Mouse (Mus musculus): ENCODE results near the gene Ak8. TPM values are rescaled to one million over a fixed set of nuclear protein-coding genes. Genes with fewer than 3 reads are reported as not detected.

The Ak8 gene
- total RNA-seq (2022): 1 to 10 TPM; 1.7 to 2.6 (median 2.4) TPM

DNA sequence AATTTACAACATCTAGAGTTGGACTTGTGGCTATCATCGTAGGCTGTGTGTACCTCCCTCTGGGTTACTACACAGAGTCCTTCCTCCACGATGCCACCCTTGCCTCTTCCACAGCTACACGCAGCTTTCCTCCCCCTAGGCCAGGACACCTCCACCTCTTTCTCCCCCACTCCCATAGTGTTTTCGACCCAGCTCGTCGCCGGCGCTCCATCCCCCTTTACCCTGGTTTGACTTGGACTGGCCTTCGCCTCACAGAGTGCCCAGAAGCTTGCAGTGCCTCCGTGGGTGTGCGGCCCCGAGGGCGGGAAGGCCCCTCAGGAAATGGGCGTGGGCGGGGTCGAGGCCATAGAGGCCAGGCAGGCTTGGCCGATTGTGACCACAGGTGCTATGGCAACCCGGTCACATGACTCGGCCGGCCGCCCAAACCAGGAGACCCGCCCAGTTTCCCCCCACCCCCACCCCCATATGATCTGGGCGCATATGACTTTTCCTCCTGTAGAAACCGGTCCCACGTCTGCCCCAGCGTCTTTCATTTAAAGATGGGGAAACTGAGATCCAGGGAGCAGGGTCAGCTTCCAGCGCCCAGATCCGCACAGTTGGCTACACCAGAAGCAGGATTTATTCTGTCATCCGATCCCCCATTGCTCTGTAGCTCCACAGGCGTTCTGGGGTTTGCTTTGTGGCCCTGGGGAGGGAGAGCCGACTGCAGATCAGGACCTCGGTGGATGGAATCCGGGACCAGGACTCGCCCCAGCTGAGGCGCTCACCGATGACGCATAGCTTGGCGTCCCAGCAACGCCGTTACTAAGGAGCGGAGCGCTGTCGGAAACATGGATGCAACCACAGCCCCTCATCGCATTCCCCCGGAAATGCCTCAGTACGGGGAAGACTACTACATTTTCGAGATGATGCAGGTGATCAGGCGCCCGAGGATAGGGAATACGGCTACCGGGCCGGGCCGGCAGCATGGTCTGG is at the start of gene Ak8, which contains the start of gene Spaca9:
Gene Ak8, plus strand, starts transcription at position 804 of the 975 bp plus-strand sequence.
Gene Spaca9, minus strand, starts transcription at position 367 of the 975 bp plus-strand sequence.
- peak; percentile 69 to 75 for DNase-seq (ENCODE audit: low spot score in 2 of 2)

DNA sequence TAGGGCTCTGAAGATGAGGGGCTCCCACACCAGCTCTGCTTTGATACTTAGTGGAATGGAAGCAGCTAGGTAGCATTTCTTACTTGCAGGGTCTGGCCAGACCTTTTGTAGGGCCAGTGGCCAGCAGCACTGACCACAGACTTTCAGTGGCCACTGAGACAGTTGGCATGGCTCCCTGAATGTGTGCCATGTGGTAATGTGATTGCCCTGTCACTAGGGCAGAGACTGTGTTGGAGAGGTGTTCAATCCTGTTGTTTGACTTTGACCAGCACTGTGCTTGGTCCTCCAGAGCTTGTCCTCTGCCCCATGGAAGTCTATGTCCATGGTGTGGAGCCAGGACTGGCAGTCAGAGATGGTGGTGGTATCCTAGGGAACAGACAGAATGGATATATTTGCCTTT is 49.4 kb upstream of the Ak8 start:
- DNase-seq (ENCODE audit: low spot score in 2 of 2): no peak

DNA sequence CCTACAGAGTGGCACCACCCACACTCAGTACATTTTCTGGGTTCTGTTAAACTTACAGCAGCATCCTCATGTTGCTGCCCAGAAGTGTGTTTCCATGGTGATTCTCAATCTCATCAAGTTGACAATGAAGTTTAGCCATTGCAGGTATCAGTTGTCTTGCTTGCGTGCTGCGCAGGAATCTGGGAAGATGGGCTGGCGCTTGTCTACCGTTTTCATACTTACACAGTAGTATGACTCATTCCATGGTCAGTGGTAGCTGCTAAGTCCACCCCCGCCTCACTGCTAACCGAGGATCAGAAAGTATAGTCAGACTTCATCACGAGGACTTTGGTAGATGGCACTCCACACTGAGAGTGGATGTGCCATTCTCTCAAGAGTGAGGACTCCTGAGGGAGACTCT is 46.6 kb upstream of the Ak8 start:
- DNase-seq (ENCODE audit: low spot score in 2 of 2): peak in 1 of 2 experiments; percentile 55

- DNase-seq (ENCODE audit: low spot score in 2 of 2): no peak
Measured at GRCm38 (mm10) chr2:28654295-28654694, 45.7 kb upstream of the Ak8 start.

GRCm38 (mm10) chr2:28656216-28656615 is 43.7 kb upstream of the Ak8 start:
- no peak for DNase-seq (ENCODE audit: low spot score in 2 of 2)

DNA sequence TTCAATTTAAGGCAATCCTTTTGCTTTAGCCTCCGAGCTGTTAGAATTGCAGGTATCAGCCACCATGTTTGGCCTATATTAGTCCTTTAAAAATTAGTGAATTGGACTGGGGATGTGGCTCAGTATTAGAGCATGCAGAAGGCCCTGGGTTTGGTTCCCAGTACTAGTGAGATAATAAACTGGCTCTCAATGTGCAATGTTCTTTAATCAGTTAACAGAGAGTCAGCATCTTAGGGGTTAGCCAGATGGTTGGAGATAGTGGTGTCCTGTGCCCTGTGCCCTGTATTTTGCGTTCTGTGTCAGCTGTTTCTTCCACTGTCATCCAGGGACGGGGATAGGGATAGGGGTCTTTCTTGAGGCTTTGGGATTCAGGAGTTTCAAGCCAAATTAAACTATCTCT is 37.1 kb upstream of the Ak8 start:
- DNase-seq (ENCODE audit: low spot score in 2 of 2): no peak

GRCm38 (mm10) chr2:28665818-28666217 is 34.1 kb upstream of the Ak8 start:
- DNase-seq (ENCODE audit: low spot score in 2 of 2): no peak

GRCm38 (mm10) chr2:28671438-28671837 is 28.5 kb upstream of the Ak8 start:
- DNase-seq (ENCODE audit: low spot score in 2 of 2): no peak

DNA sequence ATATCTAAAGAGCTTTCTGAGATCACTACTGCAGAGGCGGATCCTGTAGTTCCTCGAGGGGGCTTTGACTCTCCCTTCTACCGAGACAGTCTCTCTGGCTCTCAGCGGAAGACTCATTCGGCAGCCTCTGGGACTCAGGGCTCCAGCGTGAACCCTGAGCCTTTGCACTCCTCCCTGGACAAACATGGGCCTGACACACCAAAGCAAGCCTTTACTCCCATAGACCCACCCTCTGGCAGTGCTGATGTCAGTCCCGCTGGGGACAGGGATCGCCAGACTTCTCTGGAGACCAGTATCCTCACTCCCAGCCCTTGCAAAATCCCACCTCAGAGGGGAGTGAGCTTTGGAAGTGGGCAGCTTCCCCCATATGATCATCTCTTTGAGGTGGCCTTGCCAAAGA is 24.0 kb upstream of the Ak8 start:
- DNase-seq (ENCODE audit: low spot score in 2 of 2): no peak

DNA sequence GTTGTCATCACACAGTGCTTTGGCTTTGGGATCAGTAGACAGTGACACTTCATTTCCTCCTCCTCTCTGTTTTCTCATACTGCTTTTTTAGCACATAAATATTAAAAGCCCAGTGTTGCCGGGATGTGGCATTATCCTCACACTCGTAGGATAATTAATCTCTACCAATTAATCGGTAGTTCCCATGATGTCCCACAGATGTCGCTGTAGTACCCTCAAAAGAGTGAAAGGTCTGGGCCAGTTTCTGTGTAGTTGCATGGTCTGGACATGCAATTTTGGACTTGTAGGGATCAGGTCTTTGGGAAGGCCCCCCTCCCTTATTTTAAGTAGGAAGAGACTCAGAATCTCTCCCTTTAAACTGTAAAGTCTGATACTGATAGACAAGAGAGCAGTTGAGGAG is 19.3 kb upstream of the Ak8 start:
- no peak for DNase-seq (ENCODE audit: low spot score in 2 of 2)

DNA sequence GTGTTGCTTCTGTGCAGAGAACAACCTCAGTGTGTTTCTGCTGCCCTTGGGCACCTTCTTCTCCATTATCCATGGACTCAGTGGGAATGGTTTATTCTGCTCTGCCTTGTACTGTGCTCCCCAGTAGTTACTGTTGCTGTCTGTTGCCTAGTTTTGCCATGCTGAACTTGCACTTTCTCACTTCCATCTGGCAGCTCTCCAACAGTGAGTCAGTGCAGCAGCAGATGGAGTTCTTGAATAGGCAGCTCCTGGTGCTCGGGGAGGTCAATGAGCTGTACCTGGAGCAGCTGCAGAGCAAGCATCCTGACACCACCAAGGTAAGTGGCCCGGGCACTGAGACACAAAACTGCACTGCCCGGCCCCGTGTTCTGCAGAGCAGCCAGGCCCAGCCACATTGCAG is 18.2 kb upstream of the Ak8 start:
- peak in 1 of 2 experiments; percentile 69 for DNase-seq (ENCODE audit: low spot score in 2 of 2)

GRCm38 (mm10) chr2:28685895-28686294 is 14.1 kb upstream of the Ak8 start:
- DNase-seq (ENCODE audit: low spot score in 2 of 2): peak; percentile 39 to 56

- no peak for DNase-seq (ENCODE audit: low spot score in 2 of 2)
Measured at GRCm38 (mm10) chr2:28688431-28688830, 11.5 kb upstream of the Ak8 start.

- peak in 1 of 2 experiments; percentile 29 for DNase-seq (ENCODE audit: low spot score in 2 of 2)
Measured at GRCm38 (mm10) chr2:28692692-28693091, 7.3 kb upstream of the Ak8 start.

- DNase-seq (ENCODE audit: low spot score in 2 of 2): no peak
Measured at GRCm38 (mm10) chr2:28698566-28698965, 1.4 kb upstream of the Ak8 start.

GRCm38 (mm10) chr2:28701646-28702262 is 1.8 kb downstream of the Ak8 start:
- no peak for DNase-seq (ENCODE audit: low spot score in 2 of 2)

- no peak for DNase-seq (ENCODE audit: low spot score in 2 of 2)
Measured at GRCm38 (mm10) chr2:28706106-28706636, 6.2 kb downstream of the Ak8 start.

DNA sequence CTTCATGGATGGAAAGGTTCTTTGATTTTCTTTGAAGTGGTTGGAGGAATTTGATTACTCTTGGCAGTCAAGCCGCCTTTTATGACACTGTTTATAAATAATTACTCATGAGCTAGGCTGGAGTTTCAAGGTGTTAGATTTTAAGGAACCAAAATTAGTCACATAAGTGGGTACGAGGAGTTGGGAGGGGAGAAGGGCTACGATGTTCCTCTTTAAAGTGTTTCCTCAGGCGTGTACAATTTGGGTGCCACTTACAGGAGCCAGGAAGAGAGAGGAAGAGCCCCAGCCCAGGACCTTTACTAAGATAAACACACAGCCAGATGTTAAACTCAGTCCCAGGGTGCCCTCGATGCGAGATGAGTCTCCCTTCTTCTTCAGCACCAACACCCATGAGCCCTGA is 6.8 kb downstream of the Ak8 start:
- no peak for DNase-seq (ENCODE audit: low spot score in 2 of 2)

- DNase-seq (ENCODE audit: low spot score in 2 of 2): no peak
Measured at GRCm38 (mm10) chr2:28713036-28713435, 13.1 kb downstream of the Ak8 start.

- no peak for DNase-seq (ENCODE audit: low spot score in 2 of 2)
Measured at GRCm38 (mm10) chr2:28722419-28722818, 22.5 kb downstream of the Ak8 start.

GRCm38 (mm10) chr2:28723912-28724311 is 23.9 kb downstream of the Ak8 start:
- DNase-seq (ENCODE audit: low spot score in 2 of 2): no peak

- no peak for DNase-seq (ENCODE audit: low spot score in 2 of 2)
Measured at GRCm38 (mm10) chr2:28727786-28728404, 27.9 kb downstream of the Ak8 start.
